Comparison of ENCODE assay signal across 25 mouse cellular contexts in the genomic region with DNA sequence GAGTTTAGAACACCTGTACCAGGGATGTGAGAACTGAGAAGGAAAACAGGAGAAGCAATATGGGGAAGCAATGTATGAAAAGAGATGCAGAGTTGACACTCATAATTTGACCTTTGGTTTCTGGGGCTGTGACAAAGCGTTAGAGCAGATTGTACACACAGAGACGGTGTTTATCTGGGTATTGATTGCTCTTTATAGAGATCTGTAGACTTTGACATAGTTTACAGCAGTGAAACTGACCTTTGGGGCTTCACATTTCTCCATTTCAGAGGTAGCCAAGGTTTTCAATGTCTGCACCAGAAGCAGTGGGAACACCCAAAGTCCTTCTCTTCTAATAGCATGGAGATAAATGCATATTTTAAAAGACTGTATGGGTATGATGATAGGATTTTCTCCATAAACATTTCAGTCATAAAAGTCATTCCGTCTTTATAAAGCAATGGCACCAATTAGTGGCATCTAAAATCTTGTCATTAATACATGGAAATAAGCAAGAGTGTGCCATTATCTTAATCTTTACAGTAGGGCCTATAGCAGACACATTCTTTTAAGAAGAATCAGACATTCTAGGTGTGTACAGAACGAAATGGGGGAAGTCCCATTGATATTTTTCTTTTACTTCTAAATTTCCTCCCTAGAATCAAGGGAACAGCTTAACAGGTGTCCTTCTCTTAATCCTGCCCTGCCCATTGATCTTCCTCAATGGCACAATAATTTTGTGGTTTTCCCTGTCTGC.
"Had no signal": no experiment of that assay in that cellular context is flagged by ENCODE, and none has a peak within 500 bp of the region (broad histone marks: within the 10 kb centered on the region; RNA-seq: fewer than 3 reads in every experiment).

No protein-coding gene starts in this region.

- DNase-seq: forebrain, postnatal 0 days; gastrocnemius, postnatal 14 days; gastrocnemius, postnatal 36 days; heart, adult 11 months; heart, adult 2 months; heart, postnatal 14 days; heart, postnatal 36 days; kidney, adult 11 months; kidney, adult 2 months; kidney, adult 9 months; kidney, postnatal 14 days; kidney, postnatal 36 days; layer of hippocampus, adult 9-11 months; layer of hippocampus, postnatal 36 days; left cerebral cortex, postnatal 4 days had no signal

- H3K4me2 ChIP-seq: heart, embryonic 11.5 days; heart, embryonic 13.5 days; heart, embryonic 15.5 days; hindbrain, embryonic 13.5 days; hindbrain, embryonic 15.5 days; kidney, embryonic 15.5 days; limb, embryonic 13.5 days; limb, embryonic 15.5 days had no signal

- H3K4me3 ChIP-seq: heart, adult 2 months; heart, embryonic 13.5 days; heart, embryonic 15.5 days; hindbrain, embryonic 13.5 days; hindbrain, embryonic 15.5 days; kidney, embryonic 15.5 days; limb, embryonic 13.5 days; limb, embryonic 15.5 days had no signal

- H3K36me3 ChIP-seq: heart, embryonic 13.5 days; heart, embryonic 15.5 days; hindbrain, embryonic 13.5 days; hindbrain, embryonic 15.5 days; kidney, embryonic 15.5 days; limb, embryonic 13.5 days; limb, embryonic 15.5 days had no signal

- H3K4me1 ChIP-seq: heart, embryonic 13.5 days; heart, embryonic 15.5 days; hindbrain, embryonic 13.5 days; hindbrain, embryonic 15.5 days; kidney, embryonic 15.5 days; limb, embryonic 13.5 days; limb, embryonic 15.5 days had no signal

- H3K9me3 ChIP-seq: heart, embryonic 13.5 days; heart, embryonic 15.5 days; hindbrain, embryonic 13.5 days; hindbrain, embryonic 15.5 days; kidney, embryonic 15.5 days; limb, embryonic 13.5 days; limb, embryonic 15.5 days had no signal

- ATAC-seq: forebrain, postnatal 0 days; hindbrain, postnatal 0 days had no signal

- H3K9ac ChIP-seq: forebrain, postnatal 0 days; heart, embryonic 13.5 days; heart, embryonic 15.5 days; hindbrain, embryonic 13.5 days; hindbrain, embryonic 15.5 days; kidney, embryonic 15.5 days; limb, embryonic 13.5 days; limb, embryonic 15.5 days had no signal

- H3K27ac ChIP-seq: heart, adult 2 months; heart, embryonic 13.5 days; heart, embryonic 15.5 days; hindbrain, embryonic 13.5 days; hindbrain, embryonic 15.5 days; hindbrain, postnatal 0 days; kidney, embryonic 15.5 days; kidney, postnatal 0 days; limb, embryonic 13.5 days; limb, embryonic 15.5 days had no signal

- H3K27me3 ChIP-seq: heart, embryonic 13.5 days; heart, embryonic 15.5 days; hindbrain, embryonic 13.5 days; hindbrain, embryonic 15.5 days; kidney, embryonic 15.5 days; limb, embryonic 13.5 days; limb, embryonic 15.5 days had no signal
